Mouse (Mus musculus) ovary, postnatal 10 days (tissue): ENCODE data around the gene Irf8.
"Not testable (repeated sequence)": the region's sequence is repeated elsewhere in the genome, so short reads cannot be mapped to it uniquely, and the experiment has no call there.

ENCODE experiments used
- DNase-seq: peaks from one replicate; pipeline ENCODE4 v3.0.0; 2022; ENCODE audit warnings: low spot score

Gene Irf8

GRCm38 (mm10) chr8:120723025-120723424, 13.1 kb upstream of the Irf8 start:
- no peak for DNase-seq

- DNase-seq, result not testable (repeated sequence)
Measured at GRCm38 (mm10) chr8:120724096-120724495, 12.1 kb upstream of the Irf8 start.

GRCm38 (mm10) chr8:120724816-120725575, 11.2 kb upstream of the Irf8 start:
- no peak for DNase-seq

- no peak for DNase-seq
Measured at GRCm38 (mm10) chr8:120725576-120725950, 10.6 kb upstream of the Irf8 start.

DNA sequence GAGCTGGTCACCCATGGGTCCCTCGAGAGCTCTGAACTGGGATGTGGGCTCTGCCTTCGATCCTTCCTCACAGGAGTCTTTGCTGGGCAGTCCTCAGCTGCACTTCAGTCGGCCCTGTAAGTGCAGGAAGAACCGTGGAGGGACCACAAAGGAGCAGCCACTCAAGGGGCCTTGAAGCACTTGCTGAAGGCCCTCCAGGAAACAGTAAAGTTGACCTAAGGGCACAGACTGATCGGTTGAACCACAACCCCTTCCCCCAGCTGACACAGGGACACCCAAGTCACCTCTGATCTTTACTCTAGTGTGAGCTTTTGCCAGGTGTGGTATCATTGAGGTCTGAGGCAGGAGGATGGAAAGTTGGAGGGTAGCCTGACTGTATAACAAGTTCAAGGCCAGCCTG, 10.1 kb upstream of the Irf8 start:
- no peak for DNase-seq

DNA sequence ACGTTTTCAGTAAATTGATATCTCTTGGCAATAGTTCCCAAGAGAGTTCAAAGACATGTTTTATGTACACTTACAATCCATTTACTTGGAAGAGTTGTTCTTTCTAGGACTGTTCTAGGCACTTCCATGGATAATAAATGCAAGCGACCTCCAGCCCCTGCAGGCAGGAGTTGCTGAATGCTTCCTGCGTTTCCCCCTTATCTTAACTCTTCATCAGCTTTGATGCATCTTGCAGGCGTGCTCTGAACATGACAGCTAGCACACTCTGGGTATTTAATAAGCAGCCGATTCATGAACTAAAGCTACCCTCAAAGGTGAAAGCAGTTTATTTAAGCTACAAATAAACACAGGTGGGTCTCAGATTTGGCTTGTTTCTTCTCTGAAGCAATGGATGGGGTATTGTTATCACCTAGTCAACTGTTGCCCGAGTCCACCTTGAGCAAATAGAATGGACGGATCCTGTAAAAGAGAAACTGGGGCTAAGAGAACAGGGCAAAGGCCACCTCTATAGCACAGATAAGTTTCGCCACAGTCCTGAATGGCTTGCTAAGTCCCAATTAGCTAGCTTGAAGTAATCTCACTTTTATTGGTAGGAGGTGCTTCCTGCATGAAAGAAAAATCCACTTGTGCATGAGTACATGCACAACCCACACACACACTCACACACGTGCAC, 7.5 kb upstream of the Irf8 start:
- DNase-seq, result no peak

DNA sequence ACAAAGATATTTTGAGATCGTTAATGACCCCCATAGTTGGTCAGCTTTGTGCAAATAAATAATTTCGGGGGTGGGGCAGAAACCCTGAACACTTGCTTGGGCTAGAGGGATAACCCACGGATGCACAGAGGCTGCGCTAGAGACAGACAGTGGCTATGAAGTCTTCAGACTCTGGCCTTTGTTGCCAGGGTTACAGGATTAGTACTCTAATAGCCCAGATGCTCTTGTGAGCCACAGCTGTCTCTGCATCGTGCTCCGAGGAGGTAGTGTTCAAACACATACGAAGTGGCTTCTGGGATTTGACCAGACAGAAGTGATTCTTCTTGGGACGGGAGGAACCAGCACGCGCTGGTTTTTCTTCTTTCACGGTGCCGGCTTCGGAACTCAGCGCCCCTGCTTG, 4.6 kb upstream of the Irf8 start:
- no peak for DNase-seq

- DNase-seq, result no peak
Measured at GRCm38 (mm10) chr8:120732068-120732467, 4.1 kb upstream of the Irf8 start.

DNA sequence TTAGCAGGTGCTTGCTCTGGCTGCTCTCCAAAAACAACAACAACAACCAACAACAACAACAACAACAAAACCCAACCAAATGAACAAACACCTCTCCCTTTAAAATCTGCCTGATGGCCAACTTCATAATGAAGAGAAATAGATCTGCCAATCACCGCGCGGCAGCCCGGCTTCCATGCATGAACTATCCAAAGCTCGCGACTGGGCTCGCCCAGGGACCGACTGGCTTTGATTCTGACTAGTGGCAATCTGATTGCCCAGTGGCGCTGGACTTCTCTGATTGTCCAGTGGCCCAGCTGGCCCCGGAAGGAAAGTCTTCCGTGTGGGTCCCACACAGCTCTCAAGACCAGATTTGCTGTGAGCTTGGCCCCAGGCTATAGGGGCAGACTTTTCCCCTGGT, 328 bp downstream of the Irf8 start:
- no peak for DNase-seq

GRCm38 (mm10) chr8:120737166-120737565, 1.0 kb downstream of the Irf8 start:
- DNase-seq, result no peak

DNA sequence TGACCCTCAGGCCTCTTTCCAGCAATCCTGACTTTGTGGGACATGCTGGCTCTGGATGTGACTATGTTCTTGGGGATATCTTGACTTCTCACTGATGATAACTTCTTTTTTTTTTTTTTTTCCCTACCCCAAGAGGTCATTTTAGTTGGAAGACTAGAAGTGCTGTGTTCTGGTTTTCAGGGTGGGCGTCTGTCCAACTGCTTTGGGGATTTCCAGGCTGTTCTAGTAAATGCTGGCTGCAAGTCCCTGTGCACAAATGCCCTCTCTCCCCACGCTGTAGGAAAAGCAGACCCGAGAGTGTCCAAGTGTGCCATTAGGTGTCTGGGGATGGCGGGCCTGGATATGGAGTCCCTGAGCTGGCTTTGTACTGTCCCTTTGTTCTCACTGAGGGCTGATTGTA, 2.6 kb downstream of the Irf8 start:
- no peak for DNase-seq

GRCm38 (mm10) chr8:120739526-120739925, 3.4 kb downstream of the Irf8 start:
- no peak for DNase-seq

DNA sequence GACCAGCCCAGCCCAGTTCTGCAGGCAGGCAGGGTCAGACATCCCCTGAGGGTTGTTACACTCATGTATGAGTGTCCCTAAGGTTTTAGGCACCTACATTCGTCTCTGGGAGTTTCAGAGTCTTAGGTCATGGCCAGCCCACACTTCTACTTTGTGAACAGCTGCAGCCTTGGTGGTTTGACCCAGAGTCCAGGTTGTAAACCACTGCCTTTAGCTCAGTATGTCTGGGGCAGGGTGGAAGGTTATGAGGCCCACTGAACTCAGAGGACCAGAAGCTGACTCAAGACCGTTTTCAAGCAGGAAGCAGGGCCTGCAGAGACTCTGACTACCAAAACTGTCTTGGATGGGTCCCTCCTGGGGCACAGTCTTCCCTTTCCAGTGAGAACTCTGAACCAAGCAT, 4.4 kb downstream of the Irf8 start:
- no peak for DNase-seq

- DNase-seq, result no peak
Measured at GRCm38 (mm10) chr8:120741001-120741400, 4.8 kb downstream of the Irf8 start.

GRCm38 (mm10) chr8:120741815-120742530, 5.8 kb downstream of the Irf8 start:
- no peak for DNase-seq

GRCm38 (mm10) chr8:120743149-120743897, 7.2 kb downstream of the Irf8 start:
- no peak for DNase-seq

DNA sequence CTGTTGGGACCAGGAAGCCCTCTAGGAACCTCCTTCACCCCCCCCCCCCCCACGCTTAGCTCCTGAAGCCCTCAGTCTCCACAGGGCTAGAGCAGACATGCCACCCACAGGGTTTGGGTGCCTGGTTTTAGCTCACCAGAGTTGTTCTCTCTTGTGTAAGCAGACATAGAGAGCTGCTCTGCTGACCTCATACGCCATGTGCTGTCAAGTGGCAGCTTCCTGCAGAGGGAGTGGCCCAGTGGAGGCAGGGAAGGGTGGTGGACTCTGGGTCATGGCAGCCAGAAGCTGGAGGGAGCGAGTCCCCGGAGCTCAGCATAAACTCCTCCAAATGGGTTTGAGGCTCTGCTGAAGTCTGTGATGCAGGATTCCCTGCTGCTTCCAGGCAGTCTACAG, 7.7 kb downstream of the Irf8 start:
- DNase-seq, result no peak

DNA sequence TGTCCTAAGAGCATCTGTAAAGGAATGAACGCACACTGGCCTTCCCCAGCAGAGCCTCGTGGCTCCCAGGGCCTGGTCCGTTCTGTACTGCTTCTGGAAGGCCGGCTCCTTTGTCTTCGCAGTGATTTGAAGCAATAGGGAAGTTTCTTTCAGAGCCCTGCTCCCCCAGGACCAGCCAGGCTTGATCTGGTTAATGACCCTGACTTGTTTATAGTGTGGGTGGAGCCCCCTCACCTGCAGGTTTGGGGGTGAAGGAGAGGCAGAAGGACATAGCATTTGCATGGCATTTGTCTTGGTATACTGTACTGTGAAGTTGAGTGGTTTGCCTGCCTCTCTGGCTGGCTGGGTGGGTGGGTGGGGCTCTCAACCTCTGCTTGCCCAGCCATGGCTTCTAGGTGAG, 8.3 kb downstream of the Irf8 start:
- DNase-seq, result no peak

DNA sequence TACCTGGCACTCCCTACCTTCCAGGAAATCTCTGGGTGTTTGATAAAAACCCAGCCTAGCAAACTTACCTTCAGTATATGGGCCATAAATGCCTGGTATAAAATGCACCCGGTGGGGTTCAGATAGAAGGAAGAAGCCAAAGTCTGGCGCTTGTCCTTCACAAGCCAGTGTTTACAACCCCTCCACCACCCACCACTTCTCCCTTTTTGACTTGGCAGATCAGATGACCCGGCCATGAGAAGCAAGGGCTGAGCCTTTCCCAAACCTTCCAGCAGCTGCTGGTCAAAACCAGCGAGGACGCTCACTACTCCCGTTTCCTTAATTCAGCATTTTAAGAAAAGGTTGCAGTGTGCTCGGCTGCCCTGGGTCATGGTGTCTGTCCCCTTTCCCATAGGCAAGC, 9.1 kb downstream of the Irf8 start:
- no peak for DNase-seq

DNA sequence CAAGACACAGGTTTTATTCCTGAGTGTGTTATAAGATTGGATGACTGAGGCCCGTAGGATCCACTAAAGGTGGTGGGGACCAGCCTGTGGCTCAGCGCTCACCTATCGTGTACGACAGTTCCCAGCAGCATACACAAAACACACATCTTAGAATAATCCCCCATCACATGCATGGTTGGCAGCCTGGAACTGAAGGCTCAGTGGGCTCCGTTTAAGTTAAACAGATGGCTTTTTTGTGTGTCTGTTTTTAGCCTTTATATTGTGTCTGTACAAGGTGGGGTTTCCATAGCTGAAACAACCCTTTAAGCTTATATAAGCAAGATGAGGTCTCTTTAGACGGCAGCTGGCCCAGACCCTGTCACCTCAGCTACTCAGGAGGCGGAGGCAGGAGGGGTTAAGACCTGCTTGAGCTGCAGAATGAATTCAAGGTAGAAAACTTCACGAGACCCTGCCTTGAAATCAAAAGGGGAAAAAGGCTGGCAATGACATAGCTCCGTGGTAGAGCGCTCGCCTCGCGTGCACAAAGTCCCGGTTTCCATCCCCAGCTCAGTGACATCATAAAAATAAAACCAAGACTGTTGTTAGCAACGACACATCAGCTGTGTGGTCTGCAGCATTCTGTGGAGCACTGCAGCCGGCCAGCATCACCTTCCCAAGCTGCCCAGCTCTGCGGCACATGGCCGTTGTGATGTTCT, 10.0 kb downstream of the Irf8 start:
- DNase-seq, result no peak

GRCm38 (mm10) chr8:120747286-120747685, 11.1 kb downstream of the Irf8 start:
- no peak for DNase-seq

- no peak for DNase-seq
Measured at GRCm38 (mm10) chr8:120750616-120751015, 14.5 kb downstream of the Irf8 start.
